Mouse (Mus musculus) E14TG2a.4 (cell line): ENCODE data around the gene Syn1.

ENCODE experiments used
- CTCF ChIP-seq: conservative IDR thresholded peaks from 2 replicates; pipeline ENCODE4 v1.5.1; 2014; ENCODE audit warnings: low read length
- NANOG ChIP-seq: IDR thresholded peaks from 2 replicates; pipeline ENCODE4 v1.6.1; 2014; ENCODE audit warnings: borderline replicate concordance, low read length, mixed read lengths
- POU5F1 ChIP-seq: IDR thresholded peaks from 2 replicates; pipeline ENCODE4 v1.6.1; 2014; ENCODE audit warnings: low read length, borderline replicate concordance

DNA sequence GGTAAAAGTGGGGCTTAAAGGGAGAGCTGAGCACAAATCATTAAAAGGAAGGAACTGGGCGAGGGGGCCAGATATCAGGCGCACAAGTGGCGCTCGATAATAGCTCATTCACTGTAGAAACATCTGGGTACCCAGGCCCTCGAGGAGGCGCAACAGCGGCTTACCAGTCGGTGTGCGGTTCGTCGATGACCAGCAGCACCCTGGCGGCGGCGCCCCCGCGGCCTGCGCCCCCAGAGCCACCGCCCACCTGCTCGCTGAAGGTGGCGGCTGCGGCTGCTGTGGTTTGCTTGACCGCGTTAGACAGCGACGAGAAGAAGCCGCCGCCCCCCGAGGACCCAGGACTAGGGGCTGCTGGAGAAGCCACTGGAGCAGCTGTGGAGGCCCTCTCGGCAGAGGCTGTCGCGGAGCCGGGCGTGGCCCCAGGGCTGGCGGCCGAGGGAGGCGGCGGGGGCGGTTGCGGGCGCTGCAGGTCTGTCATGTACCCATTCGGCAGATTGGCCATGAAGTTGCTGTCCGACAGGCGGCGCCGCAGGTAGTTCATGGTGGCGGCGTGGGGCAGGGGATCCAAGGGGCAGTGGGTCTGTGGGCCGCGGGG is 458 bp downstream of the Syn1 start:
- TF ChIP-seq CTCF, result no peak
- TF ChIP-seq POU5F1, result no peak
- TF ChIP-seq NANOG, result no peak
